Mouse (Mus musculus): ENCODE data around the gene Fancc.
A peak's percentile ranks its signal among the peaks of the same experiment; 100 is the strongest.
"Not testable (repeated sequence)": the region's sequence is repeated elsewhere in the genome, so short reads cannot be mapped to it uniquely, and the experiment has no call there.

Gene Fancc

DNA sequence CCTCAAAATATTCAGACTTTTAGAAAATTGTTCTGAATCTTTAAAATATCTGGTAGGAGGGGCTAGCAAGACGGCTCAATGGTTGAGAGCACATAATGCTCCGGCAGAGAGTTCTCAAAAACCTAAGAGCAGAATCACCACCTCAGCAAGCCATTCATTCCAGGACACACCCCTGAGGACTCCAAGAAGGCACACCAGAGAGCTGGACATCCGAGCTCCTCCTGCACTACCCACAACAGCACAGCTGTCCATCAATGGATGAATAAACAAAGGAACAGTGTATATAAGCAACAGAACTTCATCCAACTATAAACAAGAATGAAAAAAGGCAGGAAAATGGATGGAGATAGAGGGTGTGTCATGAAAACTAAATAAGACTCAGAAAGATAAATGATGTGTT, 80.3 kb downstream of the Fancc start:
- no peak for DNase-seq

DNA sequence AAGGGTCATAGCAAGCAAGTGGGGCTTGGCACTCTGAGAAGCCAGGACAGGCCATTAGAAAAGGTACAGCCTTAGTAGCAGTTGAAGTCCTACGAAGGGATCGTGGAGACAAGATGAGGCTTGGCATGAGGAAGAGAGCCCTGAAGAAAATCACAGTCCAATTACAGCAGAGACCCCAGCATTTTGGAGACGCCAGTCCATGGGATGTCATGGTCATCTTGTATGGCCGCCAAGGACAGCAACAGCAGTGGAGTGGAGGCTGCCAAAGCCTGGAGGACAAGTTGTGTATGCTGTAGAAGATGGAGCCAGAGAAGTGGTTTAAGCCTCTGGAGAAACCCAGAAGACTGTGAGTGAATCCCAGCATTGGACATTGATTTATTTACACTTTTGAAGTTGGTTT, 84.4 kb downstream of the Fancc start:
- DNase-seq: no peak

DNA sequence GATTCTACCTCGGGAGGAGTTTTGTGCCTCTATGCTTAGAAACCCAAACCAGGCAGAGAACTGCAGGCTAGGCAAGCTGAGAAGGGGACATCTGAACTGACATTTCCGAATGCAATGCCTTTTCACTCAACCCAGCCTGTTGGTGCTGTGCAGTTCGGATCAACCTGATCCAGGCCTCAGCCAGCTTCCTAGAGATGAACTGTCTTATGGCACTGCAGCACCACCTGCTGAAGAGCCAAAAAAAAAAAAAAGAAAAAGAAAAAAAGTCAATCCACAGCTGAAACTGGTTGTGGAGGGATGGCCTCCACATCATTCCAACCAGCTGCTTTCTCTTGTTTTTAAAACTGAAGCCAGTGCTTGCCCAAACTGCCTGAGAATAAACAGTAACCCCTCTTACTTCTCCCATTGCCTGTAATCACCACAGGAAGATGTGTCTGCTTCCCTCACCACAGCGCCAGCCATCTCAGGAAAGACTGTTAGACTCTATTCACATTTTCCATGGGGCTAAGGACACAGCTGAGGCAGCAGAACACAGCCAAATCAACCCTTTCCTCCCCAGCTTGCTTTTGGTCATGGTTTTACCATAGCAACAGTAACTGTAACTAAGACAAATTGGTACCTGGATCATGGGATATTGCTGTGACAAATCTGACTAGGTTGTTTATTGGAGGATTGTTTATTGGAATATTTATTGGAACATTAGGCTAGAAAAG, 85.6 kb downstream of the Fancc start:
- peak; percentile 30 for DNase-seq

DNA sequence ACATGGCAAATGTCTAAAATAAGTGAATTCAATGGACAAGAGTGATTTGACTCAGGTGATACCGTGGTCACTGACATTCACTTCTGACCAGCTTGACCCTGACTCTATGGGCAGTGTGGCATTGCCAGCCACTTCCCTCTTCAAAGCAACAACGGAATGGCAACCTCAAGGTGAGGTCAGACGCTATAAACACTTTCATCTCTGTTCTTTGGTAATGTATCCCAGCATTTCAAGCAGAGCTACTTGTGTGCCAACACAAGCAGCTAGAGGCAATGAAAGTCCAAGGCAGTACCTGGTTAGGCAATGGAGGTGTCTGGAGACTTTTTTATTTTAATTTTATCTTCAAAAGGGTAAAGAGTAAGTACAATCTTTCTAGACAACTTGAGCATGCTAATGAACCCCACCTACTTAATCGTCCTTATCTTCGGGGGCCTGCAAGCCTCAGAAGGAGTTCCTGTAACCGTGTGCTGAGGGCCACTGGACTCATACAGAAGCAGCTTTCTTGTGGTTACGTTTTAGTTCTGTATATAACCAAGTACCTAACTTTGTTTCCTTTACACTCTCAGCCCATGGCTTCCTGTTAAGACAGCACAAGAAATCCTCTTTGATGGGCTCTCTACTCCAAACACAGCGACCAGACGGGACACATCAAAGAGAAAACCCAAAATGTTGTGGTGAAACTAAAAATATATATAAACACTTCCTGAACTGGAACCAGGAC, 86.3 kb downstream of the Fancc start:
- peak; percentile 32 for DNase-seq

DNA sequence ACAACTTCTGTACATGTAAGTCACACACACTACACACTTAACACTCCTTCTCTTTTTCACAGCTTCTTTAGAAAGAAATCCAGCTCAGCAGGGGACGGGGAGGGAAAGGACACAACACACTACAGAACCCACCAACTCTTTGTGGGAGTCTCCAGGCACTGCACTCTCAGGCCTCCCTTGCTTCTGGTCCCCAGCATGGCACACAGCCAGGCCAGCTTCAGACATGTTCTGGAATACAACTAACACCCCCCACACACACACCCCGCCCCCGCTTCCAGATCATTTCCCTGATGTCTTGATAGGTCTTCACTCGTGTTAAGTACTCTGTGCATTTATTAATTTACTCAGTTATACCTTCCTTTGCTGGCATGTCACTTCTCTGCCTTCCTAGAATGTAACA, 91.9 kb downstream of the Fancc start:
- DNase-seq: no peak

DNA sequence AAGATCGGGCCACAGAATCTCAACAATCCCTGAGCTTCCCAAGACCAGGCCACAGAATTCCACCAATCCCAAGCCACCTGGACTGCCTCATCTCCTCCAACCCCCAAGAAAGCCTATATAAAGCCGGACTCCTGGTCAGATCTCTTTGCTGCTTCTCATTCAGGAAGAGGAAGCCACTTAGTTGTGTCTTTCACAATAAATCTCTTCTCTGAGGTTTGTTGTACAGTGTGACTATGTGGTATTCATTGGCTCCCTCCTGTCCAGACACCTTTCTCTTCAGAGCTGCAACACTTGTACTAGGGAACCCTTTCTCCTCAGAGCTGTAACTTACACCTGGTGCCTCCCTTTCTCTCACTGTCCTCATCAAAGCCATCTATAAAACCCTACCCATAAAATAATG, 92.4 kb downstream of the Fancc start:
- DNase-seq: no peak

DNA sequence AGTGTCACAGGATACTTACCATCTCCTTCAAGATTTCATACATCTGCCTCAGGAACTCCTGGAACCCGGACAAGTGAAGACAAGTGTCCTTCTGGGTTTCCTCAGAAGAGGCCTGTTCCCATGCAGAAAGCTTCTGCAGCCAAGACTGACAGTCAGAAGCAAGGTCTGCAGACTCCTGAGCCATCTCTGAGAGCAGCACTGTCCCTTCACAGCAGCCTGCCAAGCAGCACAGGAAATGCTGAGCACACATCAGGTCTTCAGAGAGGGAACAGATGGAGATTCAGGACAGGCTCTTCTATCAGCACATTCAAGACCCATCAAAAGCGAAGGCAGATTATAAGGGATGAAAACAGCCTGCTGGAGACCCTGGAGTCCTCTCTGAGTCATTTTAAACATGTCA, 94.3 kb downstream of the Fancc start:
- DNase-seq: no peak

DNA sequence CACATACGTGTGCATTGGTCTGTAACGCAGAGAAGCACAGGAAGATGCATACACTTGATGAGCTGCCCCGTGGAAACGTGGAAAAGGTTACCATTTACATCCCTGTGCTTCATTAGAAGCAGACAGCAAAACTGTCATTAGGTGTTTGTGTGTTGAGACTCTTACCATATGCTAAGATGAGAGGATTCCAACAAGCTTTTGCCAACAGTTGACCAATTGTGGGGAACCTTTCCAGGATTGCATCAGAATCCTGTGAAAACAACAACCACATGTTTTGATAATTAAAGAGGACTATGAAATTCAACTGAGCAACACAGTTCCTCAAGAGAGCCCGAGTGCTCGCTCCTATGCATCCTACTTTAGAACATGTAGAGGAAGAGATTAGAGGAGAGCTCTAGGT, 97.0 kb downstream of the Fancc start:
- no peak for DNase-seq

DNA sequence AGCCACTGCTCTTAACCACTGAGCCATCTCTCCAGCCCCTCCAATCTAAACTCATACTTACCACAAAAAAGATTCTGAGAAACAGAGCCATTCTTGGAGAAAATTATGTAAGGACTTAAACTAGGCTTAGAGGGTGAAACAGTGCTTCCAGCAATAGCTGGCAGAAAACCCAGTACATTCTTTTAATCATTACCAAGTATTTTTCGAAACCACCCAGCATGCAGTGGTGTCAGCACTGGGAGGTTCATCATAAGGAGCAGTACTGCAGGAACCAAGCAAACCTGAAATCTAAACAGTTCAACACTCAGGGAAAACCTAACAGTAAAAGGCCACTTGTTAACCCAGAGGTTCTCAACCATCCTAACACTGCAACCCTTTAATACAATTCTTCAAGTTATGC, 99.7 kb downstream of the Fancc start:
- peak; percentile 94 for DNase-seq

DNA sequence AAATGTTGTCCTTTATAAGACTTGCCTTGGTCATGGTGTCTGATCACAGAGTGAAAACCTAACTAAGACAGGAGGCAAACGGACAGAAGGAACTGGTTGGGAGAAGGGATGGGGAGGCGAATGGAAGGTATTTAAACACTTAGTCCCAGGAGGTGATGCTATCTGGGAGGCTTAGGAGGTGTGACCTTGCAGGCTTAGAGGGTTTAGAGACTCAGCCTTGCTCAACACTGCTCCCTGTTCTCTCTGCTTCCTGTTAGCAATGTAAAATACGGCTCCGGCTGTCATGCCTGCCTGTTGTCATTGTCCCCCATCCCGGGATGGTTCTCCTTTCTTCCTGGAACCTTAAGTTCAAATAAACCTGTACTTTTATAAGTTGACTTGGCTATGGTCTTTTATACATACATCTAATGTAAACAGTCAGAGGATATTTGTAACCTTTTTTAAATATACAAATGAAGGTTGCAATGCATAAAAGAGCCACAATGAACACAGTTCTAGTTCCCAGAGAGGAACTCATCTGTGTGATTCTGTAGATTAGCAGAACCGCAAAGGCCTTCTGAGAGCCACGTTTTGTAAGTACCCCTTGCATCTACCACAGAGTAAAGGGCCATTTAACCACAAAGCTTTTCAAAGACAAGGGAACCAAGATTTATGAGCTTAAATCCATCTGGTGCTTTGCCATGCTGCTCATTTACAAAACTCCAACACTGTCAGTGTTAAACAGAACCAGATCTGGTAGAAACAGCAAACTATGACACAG, 102.6 kb downstream of the Fancc start:
- no peak for DNase-seq

DNA sequence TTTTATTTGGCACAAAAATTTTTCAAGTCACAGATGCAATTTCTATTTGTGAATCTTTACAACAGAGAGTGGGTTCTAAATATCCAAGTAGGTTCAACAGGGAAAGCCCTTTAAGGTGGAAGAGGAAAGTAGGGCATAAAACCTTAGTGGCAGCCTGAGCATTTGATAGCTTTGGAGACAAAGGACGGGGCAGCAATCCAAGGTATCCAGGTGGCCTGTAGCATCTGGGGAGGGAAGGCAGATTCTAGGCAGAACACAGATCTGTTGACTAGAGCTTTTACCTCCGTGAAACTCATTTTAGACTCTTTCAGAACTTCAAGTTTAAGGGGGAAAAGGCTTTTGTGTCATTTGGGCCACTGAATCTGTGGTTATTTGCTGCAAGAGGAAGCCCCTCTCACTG, 111.8 kb downstream of the Fancc start:
- DNase-seq: no peak

DNA sequence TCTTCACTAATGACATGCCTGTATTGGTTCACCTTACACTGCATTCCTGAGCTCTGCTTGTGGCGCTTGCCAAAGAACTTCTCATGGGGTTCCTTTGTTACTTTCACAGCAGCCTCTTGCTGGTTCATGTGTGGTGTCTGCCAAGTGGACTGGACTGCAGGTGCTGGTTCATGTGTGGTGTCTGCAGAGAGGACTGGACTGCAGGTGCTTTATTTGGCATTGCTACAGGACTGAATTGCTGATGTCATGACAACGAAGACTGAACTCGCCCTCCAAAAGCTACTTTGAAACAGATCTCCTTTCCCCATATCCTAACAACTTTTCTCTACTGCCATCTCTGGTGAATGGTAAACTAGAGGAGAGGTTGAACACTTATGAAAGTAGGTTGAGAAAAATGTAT, 112.3 kb downstream of the Fancc start:
- DNase-seq: no peak

DNA sequence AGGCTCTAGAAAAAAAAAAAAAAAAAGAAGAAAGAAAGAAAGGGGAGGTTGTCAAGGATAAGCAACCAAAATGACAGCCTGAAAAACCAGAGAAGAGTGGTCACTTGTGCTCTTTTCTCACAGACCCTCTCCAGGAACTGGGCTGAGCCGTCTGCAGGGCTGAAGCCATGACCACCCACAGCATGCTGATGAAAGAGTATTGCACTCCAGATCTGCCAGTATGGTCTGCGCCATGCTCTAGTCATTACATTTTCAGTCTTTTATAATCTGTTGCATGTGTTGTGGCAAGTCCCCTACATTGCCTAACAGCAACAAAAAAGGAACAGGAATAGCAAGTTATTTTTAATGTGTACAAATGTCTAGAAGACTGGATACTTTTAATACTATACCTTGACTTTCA, 114.9 kb downstream of the Fancc start:
- DNase-seq: no peak

DNA sequence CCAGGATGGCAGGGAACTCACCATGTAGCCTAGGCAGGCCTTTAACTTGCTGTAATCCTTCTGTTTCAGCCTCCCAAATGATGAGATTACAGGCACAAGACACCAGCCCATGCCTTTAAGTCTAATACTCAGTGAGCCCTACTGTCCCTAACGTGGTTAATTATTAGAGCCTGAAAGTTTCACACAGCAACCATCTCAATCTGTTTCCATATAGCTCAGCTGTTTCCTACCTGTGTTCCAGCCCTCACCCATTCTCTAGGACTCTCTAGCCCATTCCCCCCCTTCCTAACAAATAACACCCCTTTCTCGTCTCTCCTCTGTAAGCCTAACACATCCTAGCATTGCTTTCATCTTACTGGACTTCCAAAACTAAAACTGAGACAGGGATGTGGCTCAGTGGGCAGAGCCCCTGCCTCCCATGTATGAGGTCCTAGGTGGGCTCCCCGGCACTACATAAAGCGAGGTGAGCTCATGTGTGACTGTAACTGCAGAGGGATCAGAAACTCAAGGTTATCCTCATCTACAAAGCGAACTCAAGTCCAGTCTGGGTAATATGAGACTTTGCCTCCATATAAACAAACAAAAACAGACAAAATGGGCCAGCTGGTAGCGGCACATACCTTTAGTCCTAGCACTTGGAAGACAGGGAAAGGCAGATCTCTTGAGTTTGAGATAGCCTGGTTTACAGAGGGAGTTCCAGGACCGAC, 123.5 kb downstream of the Fancc start:
- DNase-seq: peak; percentile 31

DNA sequence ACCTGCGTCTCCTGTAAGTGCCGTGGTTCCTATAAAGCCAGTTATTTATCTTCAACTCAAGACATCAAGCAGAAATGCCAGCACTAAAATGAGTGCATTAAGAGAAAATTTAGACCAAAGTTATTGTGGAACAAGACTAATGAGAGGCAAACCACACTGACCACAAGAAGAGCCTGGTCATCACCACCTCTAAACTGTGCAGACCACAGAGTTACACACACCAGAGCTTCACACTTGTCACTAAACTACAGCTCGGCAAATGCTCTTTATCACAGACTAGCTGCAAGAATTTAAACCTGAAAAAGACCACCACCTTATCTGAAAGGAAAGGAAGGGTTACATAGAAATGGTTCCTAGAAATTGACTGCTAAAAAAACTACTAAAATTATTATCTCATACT, 135.3 kb downstream of the Fancc start:
- DNase-seq: no peak

DNA sequence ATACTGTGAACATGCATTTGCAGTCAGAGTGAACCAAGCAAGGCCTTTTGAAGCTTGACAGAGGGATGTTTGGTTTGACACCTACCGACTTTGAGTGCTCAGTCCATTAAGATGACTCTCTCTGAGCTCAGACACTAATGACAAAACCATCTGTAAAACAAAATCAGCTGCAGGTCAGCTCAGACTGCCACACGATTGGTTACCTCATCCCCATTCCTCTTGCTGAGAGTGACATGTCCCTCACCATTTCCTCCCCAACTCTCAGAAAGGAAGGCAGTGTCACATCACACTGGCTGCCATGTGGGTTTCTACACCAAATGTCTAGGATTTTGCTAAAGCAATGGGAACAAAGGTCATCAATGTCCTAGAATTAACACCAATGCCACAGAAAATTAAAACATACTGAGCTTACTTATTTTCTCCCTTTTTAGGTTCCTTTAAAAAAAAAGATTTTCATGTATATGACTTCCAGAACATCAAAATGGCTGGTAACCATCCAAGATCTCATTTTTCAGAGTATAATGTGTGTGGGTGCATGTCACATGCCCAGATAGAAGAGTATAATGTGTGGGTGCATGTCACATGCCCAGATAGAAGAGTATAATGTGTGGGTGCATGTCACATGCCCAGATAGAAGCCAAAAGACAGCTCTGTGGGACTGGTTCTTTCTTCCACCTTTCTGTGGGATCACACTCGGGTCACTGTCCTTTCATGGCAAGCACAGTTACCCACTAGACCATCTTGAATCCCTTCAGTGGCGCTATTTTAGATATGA, 136.8 kb downstream of the Fancc start:
- DNase-seq: no peak

DNA sequence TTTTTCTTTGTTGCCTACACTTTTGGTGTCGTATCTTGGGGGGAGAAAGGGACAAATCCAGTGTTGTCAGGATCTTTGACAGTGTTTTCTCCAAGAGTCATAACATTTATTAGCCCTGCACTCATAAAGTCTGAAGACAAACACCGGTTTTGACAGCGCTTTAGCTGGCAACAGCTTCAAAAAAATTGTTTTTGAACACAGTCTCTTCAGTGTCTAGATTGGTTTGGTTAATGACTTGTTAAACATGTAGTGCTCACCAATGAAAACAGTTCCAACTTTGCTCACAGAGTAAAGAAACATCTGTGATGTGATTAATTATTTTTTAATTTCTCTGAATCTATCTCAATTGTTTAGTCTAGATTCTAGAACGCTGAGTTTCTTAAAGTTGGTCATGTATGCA, 137.7 kb downstream of the Fancc start:
- no peak for DNase-seq

DNA sequence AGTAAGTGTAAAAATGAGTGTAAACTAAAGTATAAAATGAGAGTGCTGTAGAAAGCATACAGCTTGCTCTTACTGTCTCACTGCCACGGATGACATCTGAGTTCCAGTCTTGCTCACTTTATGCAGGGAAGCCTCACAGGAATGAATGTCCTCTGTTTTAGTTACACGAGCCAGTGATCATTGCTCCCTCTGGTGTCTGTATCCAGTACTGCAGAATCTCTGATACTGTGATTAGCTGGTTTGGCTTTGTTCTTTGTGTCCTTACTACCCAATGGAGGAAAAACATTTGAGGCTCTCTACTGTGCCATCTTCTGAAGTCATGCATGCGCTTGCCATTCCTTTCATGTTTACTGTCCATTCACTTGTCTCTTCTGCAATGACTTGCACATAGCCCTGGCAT, 140.5 kb downstream of the Fancc start:
- peak; percentile 84 for DNase-seq

DNA sequence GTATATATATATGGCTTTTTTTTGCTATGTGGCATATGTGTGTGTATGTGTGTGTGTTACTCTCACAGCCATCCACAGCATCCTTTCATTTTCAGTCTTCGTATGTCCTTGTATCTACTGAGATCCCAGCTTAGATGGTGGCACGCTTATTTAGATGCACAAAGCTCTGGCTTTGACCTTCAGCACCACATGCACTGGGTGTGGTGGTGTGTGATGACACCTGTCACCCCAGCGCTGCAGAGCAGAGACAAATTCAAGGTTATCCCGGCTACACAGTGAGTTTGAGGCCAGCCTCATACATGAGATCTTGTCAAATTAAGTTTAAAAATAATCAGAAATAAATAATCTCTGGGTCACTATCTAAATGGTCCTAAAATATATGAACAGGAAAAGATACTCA, 141.0 kb downstream of the Fancc start:
- DNase-seq: no peak

DNA sequence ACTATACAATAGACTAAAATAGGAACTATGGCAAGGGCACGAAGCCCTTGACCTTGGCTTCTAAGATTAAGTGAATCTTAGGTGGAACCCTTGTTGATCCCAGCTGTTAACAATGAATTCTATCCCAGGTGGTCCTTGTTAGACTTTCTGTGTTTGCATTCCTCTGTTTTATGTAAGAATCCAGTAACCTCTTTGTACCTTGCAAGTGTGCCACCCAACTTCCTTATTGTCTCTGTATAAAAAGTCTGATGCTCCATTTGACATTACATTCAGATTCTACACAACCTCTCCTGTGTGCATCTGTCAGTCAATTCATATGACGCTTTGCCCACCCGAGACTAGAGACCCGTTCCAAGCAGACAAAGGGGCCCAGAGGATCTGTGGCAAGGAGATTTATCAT, 143.8 kb downstream of the Fancc start:
- not testable (repeated sequence) for DNase-seq

DNA sequence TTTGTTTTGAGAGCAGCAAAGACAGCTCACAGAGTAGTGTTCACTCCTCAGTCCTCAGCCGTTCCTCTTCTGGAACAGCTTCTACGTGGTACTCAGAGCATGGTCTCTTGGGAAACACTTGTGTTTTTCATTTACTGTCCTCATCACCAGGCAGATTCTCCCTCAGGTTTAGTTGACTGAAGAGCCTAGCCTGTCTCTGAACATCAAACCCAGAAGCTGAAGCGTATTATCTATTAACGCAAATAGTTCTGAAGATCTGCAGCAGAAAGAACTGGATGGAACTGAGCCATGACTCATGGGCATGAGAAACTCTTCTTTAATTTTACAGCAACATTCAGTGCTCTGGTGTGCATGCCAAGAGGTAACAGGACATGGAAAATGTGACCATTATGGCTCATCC, 147.0 kb downstream of the Fancc start:
- DNase-seq: no peak

DNA sequence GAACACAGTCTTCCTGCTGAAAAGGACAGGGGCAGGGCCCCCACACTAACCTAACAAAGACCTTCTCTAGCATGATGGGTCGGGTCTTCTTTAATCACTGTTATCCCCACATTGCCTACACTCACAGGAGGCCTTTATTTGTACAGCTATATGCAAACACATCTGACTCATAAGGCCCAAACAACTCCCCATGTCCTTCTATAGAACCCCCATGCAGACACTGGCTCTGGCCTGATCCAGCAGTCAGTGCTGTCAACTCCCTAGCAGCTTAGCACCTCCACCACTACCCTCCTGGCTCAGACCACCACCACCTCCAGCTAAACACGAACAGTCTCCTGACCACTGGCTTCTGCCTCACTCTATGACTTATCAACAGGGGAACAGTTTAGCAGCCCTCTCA, 149.4 kb downstream of the Fancc start:
- no peak for DNase-seq
